Mouse (Mus musculus): ENCODE data around the gene Parp1.

DNA sequence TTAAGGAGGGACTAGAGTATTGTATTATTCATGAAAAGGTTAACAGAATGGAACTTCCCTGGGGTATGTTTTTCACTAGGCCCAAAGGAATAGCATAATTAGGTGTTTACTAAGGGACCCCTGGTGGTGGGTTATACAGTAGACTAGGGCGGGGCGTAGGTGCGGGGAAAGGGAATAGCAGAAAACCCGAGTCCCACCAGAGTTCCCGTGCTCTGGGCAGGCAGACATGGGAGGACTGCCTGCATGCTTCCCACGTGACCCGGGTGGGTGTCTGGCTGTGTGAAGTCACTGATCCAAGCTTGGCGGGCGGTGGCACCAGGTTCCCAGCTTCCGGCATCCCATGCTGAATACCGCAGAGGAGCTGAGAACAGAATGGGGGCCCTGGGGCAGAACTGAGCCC is 36.1 kb upstream of the Parp1 start:
- no peak for TF ChIP-seq CTCF (conservative IDR thresholded peaks at IDR 0.05; ENCODE audit: low read length)
- no peak for TF ChIP-seq POU5F1 (IDR thresholded peaks at IDR 0.05; ENCODE audit: borderline replicate concordance, low read length)
- no peak for TF ChIP-seq NANOG (IDR thresholded peaks at IDR 0.05; ENCODE audit: borderline replicate concordance, low read length)

All from E14TG2a.4 (cell line).